Mouse (Mus musculus): ENCODE measurements around the gene Serpinf1. TPM values are rescaled to one million over a fixed set of nuclear protein-coding genes. Genes with fewer than 3 reads are reported as not detected.
"Not testable (repeated sequence)": the region's sequence is repeated elsewhere in the genome, so short reads cannot be mapped to it uniquely, and the experiment has no call there.

Gene Serpinf1
- polyA plus RNA-seq, 1 experiment = 85.3 TPM

DNA sequence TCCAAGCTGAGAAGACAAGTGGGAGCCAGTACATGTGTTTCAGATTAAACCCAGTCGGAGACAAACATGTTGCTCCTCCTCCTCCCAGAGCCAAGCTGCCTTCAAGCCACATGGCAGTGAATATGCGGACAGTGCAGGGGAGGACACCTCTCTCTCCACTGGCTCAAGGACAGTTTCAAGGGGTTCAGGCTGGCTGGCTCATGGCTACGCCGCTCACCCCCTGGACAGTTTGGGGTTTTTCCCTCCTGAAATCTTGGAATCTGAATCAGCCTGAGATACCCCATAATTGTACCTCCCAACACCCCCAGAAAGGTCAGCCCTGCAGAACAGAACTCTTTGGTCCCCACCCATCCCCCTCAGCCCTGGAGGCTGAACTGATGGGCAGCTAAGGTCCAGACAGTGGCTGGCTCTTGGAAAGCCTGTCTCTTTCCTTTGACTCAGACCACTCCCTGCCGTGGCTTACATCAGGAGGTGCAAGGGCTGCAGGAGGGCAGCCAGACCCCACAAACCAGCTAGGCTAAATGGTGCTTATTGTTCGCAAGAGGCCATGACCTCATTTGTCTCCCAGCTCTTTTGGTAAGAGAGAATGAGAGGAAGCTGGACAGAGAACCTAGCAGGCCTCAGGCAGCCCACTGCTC is 1.0 kb downstream of the Serpinf1 start:
- DNase-seq (ENCODE audit: low spot score) = no peak

DNA sequence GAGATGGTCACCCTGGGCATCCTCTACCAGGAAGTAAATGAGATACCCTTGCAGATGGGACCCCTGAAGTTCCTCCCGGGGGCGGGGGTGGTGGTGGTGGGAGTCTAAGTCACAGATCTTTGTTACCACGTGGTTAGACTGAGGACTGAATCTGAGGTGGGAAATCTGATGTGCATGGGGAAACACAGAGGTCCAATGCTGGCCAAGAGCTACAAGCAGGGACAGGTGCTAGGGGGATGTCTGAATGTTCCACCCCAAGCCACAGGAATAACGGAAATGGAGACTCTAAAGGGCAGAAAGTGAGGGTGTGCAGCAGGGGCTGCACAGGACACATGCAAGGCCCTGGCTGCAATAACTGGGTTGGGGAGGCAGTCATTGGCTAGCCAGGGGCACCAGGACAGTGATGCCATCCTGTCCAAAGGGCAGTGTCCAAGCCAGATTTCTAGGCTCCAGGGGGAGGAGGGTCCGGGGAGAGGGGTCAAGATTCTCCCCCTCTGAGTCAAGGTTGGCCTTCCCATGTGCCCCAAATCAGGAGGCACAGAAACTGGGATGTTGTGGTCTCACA is 1.6 kb downstream of the Serpinf1 start:
- no peak for DNase-seq (ENCODE audit: low spot score)

DNA sequence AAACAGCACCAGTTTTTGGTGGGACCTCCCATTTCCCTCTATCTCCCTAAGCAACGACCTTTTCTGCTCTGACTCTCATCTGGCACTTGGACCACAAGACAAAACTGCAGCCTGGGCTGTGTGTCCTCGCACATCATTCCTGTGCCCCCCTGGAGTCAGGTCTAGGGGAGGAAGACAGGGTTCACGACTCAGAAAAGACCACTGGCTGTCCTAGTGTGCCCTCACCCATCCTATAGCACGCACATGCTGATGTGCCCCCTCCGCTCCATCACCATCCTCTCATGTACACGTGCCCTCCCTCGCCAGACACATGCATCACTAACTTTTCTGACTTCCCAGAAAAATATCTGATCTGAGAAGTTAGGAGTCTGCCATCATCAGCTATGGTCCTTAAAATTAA is 2.5 kb downstream of the Serpinf1 start:
- DNase-seq (ENCODE audit: low spot score) = no peak

DNA sequence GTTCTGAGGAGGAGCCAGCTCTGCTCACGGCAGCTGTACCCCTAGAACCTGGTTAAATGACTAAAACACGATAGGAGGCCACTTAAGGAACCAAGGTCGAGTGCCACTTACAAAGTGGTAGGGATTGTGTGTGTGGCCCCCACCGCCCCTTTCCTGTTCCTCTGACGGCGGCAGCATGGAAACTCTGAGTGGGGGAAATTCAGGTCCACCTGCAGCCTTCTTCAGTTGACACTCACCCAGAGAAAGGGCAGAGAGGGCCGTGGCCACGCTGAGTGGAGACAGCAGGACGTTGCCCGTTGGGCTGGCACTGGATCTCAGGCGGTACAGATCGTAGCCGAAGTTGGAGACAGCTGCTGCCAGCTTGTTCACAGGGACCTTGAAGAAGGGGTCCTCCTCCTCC is 6.5 kb downstream of the Serpinf1 start:
- no peak for DNase-seq (ENCODE audit: low spot score)

DNA sequence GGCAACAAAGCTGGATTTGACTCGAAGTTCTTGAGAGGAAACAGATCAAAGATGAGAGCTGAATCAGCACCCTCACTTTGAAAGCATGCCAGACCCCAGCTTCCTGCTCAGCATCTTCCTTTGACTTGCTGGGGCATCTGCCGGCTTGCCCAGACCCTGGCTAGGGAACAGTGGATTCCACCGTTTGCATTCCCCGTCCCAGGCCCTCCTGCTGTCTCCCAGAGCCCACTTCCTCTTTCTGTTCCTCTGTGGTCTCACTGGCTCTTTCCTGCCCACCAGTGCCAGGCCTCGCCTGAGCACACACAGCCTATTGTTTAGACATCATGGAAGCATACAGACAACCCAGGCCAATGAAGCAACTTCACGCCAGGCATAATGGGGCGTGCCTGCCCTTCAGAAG is 7.4 kb downstream of the Serpinf1 start:
- no peak for DNase-seq (ENCODE audit: low spot score)

DNA sequence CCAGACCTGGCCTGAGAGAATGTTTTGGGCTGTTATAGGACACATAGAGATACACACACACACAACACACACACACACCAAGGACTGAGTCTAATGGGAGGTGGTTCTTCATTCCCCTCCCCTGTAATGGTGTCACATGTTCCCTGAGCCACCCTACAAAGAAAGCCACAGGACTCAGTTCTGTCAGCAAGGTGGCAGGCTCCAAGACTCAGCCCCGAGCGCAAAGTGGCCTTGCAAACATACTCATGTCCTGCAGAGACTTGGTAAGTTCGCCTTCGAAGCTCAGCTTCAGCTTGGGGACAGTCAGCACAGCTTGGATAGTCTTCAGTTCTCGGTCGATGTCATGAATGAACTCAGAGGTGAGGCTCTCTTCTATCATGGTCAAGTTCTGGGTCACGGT is 11.9 kb downstream of the Serpinf1 start:
- no peak for DNase-seq (ENCODE audit: low spot score)

DNA sequence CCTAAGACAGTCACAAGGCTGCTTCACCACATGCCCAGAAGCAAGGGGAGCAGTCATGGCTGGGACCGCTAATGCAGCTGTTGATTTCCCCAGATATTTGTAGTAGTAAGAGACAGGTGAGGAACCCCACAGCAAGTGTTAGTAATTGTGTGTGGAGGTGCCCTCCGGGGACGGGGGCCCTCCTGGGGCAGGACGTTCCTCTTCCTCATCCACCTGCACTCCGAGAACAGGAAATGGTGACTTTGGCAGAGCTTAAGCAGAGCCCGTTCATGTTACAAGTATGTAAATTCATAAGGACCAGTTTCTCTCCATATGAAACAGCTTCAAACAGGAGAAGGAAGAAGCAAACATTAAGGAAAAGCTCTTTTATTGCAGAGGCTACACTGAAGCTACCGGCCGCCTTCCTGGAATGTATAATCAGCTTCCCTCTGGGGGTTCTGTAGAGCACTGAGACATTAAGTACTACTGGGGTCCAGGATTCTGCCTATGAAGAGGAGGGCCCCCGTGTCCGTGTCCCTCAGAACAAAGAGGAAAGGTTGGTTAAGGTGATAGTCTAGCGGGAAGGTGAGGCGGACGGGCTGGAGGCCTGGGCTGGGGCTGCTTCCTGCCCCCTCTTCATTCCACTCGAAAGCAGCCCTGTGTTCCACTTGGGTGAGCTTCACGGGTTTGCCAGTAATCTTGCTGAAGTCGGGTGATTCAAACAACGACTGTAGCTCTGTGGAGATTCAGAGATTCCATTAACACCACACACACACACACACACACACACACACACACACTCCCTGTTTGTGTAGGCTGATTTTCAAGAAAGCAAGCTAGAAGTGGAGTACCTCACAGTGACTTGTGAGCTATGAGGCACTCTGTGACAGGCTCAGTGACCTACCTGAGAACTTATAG is 12.6 kb downstream of the Serpinf1 start:
- no peak for DNase-seq (ENCODE audit: low spot score)

DNA sequence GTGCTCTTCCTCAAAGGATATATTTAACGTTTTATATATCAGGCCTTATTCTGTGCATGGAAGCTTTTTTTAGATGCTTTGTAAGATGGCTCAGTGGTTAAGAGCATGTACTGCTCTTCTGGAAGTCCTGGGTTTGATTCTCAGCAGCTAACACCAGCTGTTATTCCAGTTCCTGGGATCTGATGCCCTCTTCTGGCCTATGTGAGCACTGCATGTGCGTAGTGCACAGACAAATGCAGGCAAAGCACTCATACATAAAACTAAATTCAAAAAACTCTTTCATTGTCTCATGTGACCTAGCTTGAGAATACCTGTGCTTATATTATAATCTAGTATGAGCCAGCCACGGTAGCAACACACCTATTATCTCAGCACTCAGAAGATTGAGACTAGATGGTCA is 15.6 kb downstream of the Serpinf1 start:
- DNase-seq (ENCODE audit: low spot score) = no peak

DNA sequence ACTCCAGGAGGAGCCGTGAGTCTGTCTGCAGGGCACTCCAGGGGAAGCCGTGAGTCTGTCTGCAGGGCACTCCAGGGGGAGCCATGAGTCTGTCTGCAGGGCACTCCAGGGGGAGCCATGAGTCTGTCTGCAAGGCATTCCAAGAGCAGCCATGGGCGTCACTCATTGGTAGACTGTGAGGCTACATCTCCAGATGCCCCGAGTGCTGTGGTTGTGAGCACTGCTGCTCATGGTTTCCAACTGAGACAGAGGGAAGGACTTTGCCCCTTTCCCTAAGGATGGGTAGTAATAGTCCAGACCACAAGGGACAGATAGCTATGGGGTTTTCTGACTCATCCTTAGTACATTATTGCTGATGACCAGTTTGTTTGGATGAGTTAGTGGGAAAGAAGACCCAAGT is 16.4 kb downstream of the Serpinf1 start:
- DNase-seq (ENCODE audit: low spot score) = no peak

DNA sequence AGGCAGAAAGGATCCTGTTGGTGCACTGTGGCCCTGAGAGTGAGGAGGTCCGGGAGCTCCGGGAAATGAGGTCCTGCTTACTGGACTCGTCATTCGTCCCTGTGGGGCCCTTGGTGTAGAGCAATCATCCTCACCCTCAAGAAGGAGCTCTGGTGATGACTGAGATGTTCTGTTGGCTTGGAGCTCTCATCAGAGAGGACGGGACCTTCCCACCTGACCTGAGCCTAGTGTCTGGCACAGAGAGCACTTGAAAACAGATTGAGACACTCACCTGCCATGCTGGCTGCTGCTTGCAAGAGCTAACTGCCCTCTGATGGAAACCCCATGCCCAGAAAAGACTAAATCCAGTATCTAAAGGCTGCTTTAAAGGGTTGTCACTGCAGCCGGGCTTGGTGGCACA is 17.7 kb downstream of the Serpinf1 start:
- DNase-seq (ENCODE audit: low spot score) = no peak

DNA sequence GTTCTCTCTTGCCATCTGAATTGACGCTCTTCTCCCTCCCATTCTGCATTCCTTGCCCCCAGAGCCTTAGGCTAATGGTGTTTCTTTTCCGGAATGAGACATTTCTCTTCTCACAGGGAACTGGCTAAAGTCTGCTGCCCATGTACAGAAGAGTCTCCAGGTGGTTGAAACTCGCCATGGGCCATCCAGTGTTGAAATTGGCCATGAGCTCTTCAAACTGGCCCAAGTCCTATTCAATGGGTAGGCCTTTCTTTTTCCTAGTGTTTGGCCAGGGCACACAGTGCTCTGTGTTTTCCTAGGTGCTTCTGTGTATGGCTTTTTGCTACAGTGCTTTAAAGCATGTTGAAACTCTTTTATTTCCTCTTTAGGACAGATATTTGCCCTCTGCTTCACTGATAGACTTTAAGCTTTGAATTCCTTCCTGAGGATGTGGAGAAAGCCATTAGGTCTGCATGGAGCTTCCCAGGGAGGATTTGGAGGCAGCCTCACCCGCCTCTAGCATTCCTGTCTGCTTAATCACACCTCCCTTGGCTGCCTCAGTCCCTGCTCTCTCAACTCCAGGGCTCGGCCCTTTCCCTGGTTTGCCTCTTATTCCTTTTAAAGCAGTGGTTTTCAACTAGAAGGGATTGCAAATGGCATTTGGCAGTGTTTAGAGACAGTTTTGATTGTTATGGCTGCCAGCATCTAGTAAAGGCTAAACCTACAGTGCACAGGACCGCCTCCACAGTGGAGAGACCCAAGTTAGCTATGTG is 19.0 kb downstream of the Serpinf1 start:
- DNase-seq (ENCODE audit: low spot score) = no peak

DNA sequence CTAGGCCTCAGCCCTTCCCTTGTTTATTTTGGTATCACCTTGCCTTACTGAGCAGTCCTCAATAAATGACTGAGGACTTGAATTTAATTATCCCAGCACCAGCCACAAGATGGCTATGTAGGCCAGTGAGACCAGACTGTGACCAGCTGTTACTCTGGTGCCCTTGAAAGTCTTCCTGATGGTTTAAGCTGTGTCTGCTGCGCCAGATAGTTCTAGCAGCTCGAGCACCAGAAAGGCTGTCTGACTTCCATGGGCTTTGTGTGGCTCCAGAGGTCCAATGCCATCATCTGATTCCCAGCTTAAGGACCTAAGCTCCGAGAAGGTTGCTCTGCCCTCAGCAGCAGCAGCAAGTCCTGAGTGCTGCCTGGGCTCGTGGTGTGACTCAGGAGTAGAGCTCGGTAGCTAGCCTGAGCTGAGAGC is 20.2 kb downstream of the Serpinf1 start:
- no peak for DNase-seq (ENCODE audit: low spot score)

DNA sequence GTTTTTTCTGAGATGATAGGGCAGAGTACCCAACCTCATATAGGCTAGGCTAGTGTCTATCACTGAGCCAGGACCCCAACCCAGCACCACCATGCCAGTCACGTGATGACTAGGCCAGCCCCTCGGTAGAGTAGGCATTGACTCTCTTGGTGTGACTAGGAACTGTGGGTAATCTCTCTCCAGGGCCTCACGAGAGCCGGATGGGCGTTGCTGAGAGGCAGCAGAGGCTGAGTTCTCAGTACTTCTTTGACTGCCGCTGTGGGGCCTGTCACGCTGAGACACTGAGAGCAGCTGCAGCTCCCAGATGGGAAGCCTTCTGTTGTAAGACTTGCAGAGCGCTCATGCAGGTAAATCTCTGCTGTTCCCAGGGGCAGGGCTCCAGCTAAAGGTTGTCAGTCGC is 22.4 kb downstream of the Serpinf1 start:
- DNase-seq (ENCODE audit: low spot score) = no peak

DNA sequence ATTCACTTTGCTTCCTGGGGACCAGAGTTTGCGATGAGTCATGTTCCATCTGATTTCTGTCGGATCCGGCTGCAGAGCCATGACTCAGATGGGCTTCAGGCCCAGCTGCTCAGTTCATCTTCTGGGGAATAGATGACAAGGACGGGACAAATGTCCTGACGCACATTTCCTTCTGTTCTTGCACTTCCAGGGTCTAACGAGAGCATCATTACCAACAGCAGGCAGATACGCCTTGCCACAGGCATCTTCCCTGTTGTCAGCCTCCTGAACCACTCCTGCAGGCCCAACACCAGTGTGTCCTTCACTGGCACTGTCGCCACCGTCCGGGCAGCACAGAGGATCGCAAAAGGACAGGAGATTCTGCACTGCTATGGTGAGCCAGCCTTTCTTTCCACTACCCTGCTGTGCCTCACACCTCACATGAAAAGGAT is 23.1 kb downstream of the Serpinf1 start:
- no peak for DNase-seq (ENCODE audit: low spot score)

DNA sequence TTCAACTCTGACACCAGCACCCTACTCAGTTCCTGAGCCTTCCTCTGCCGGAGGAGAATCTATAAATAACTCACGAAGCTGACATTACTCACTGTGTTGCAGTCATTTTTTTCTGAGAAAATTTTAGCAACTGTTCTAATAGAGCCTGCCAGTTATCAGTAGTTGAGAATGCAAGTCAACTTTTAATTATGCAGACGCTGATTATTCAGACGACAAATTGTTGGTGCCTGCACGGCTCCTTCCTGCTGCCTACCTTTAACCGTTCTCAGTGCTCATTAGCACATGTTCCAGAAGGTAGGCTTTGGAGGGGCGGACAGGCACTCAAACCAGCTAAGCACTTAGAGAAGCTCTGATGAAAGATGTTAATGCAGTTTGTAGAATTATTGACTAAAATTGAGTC is 25.0 kb downstream of the Serpinf1 start:
- DNase-seq (ENCODE audit: low spot score) = no peak

DNA sequence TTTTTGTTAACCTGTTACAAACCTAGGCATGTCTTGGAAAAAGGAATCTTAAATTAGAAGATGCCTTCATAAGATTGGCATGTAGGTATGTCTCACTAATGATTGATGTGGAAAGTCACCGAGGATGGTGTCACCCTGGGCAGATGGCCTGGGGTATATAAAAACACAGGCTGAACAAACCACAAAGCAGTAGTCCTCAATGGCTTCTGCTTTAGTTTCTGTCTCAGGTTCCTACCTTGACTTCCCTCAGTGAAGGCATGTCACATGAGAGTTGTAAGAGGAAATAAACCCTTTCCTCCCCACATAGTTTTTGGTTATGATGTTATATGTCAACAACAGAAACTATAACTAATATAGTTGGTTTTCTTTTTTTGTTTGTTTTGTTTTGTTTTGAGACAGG is 26.9 kb downstream of the Serpinf1 start:
- DNase-seq (ENCODE audit: low spot score) = no peak

DNA sequence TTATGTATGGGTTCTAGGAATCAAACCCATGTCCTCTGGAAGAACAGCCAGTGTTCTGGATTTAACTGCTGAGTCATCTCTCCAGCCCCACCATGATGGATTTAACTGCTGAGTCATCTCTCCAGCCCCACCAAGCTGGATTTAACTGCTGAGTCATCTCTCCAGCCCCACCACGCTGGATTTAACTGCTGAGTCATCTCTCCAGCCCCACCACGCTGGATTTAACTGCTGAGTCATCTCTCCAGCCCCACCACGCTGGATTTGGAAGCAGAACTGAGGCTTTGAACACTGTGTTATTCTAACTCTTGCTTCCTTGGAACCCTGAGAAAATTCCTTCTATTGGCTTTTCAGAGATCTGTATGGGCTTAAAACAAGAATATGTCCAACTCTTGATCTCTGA is 39.0 kb downstream of the Serpinf1 start:
- DNase-seq (ENCODE audit: low spot score) = not testable (repeated sequence)

DNA sequence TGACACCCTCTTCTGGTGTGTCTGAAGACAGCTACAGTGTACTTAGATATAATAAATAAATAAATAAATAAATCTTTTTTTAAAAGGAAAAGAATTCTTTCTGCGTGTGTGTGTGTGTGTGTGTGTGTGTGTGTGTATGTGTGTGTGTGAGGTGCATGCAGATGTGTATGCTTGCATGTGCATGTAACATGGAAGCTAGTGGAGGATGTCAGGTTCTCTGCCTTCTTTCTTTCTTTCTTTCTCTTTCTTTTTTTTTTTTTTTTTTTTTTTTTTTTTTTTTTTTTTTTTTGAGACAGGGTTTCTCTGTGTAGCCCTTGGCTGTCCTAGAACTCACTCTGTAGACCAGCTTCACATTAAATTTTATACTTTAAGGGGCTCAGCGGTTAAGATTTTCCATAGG is 43.7 kb downstream of the Serpinf1 start:
- DNase-seq (ENCODE audit: low spot score) = not testable (repeated sequence)

DNA sequence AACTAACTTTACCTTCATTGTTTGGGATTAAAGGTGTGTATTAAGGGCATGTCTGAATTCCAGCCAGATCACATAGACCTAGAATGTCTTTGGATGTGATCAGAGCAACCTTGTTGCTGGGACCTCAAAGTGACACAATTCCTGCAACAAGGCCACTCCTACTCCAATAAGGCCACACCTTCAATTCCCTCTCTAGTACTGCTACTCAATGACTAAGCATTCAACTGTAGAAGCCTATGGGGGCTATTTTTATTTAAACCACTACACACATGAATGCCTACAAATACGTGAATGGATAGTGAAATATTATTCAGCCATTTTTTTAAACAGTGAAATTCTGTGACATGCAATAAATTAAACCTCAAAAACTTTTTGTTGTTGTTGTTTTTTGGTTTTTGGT is 45.4 kb downstream of the Serpinf1 start:
- no peak for DNase-seq (ENCODE audit: low spot score)
